Mouse (Mus musculus): ENCODE results near the gene Ankrd27. TPM values are rescaled to one million over a fixed set of nuclear protein-coding genes. Genes with fewer than 3 reads are reported as not detected.

Ankrd27 gene
- polyA plus RNA-seq, 1 experiment from 2014 or later = 16.8 TPM

- Histone ChIP-seq H3K4me3 (replicated peaks) (peak within 1 kb of the TSS; percentile 70), H3K27ac (replicated peaks) (peak within 1 kb of the TSS; percentile 78), H3K27me3 (replicated peaks) (no peaks in the 10 kb centered on the region), H3K36me3 (peaks cover 32% of the 10 kb centered on the region), H3K9ac (replicated peaks) (peak within 1 kb of the TSS; percentile 72), H3K9me3 (replicated peaks) (no peaks in the 10 kb centered on the region), H3K4me2 (peak within 1 kb of the TSS; percentile 64), H3K4me1 (peaks cover 15% of the 10 kb centered on the region)
- WGBS = under 1% methylated on average over 63 of the region's 64 CpGs
- peak; percentile 95 for ATAC-seq (ENCODE audit: low FRiP score)
These were observed 61.2 kb downstream of the Ankrd27 start, which contains the start of gene Pdcd5 for GRCm38 (mm10) chr7:35647101-35647698. Gene Pdcd5 (minus strand): TSS chr7:35647521.

- ATAC-seq (ENCODE audit: low FRiP score) = no peak
- 61% methylated on average over 9 of the region's 9 CpGs for WGBS
- Histone ChIP-seq H3K9me3 (replicated peaks) (no peaks in the 10 kb centered on the region), H3K36me3 (peaks cover 19% of the 10 kb centered on the region), H3K4me3 (replicated peaks) (no peak overlapping the region), H3K4me1 (peaks cover 15% of the 10 kb centered on the region), H3K27ac (replicated peaks) (no peak overlapping the region), H3K27me3 (replicated peaks) (no peaks in the 10 kb centered on the region), H3K9ac (replicated peaks) (no peak overlapping the region), H3K4me2 (no peak overlapping the region)
These were observed 62.4 kb downstream of the Ankrd27 start for GRCm38 (mm10) chr7:35648239-35649069.

GRCm38 (mm10) chr7:35649071-35649470 is 63.0 kb downstream of the Ankrd27 start:
- H3K9ac ChIP-seq (replicated peaks) = no peak overlapping the region
- 34% methylated on average over 3 of the region's 3 CpGs for WGBS

GRCm38 (mm10) chr7:35650716-35651410 is 64.8 kb downstream of the Ankrd27 start:
- ATAC-seq (ENCODE audit: low FRiP score) = no peak
- Histone ChIP-seq H3K9me3 (replicated peaks) (no peaks in the 10 kb centered on the region), H3K27ac (replicated peaks) (no peak overlapping the region), H3K9ac (replicated peaks) (no peak overlapping the region; the same call in 1 of the 2 replicates), H3K4me2 (no peak overlapping the region), H3K27me3 (replicated peaks) (no peaks in the 10 kb centered on the region), H3K4me1 (peaks cover 10% of the 10 kb centered on the region), H3K36me3 (no peaks in the 10 kb centered on the region), H3K4me3 (replicated peaks) (no peak overlapping the region)
- WGBS = 73% methylated on average over 11 of the region's 11 CpGs

More at GRCm38 (mm10) chr7:35649071-35649470, 63.0 kb downstream of the Ankrd27 start:
- peaks cover 13% of the 10 kb centered on the region for H3K36me3 ChIP-seq
- ATAC-seq (ENCODE audit: low FRiP score) = no peak
- no peaks in the 10 kb centered on the region for H3K9me3 ChIP-seq (replicated peaks)
- H3K4me2 ChIP-seq = no peak overlapping the region
- H3K27me3 ChIP-seq (replicated peaks) = no peaks in the 10 kb centered on the region
- H3K4me3 ChIP-seq (replicated peaks) = no peak overlapping the region
- H3K27ac ChIP-seq (replicated peaks) = no peak overlapping the region
- H3K4me1 ChIP-seq = peaks cover 15% of the 10 kb centered on the region

DNA sequence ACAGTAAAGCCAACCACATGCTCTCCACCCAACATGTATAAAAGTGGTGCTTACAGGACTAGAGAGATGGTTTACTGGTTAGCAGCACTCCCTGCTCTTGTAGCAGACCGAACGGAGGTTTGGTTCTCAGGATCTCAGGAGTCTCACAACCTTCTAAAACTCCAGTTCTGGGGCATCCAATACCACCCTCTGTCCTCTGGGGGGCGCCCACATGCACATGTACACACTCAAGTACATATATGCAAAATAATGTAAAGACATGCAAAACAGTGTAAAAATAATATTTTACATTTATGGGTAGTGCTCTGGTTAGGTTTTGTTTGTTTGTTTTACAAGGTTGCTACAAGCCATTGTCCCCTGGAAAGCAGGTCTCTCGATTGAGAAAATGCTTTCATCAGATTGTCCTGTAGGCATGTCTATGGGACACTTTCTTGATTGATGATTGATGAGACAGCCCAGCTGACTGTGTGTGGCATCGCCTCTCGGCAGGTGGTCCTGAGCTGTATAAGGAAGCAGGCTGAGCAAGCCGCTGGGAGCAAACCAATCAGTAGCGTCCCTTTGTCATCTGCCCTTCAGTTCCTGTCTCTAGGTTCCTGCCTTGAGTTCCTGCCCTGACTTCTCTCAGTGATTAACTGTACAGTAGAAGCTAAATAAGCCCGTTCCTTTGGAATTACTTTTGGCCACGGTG is 65.7 kb downstream of the Ankrd27 start:
- no peaks in the 10 kb centered on the region for H3K9me3 ChIP-seq (replicated peaks)
- no peak overlapping the region for H3K27ac ChIP-seq (replicated peaks)
- H3K4me2 ChIP-seq = no peak overlapping the region
- H3K36me3 ChIP-seq = no peaks in the 10 kb centered on the region
- ATAC-seq (ENCODE audit: low FRiP score) = no peak
- WGBS = 88% methylated on average over 10 of the region's 10 CpGs
- H3K27me3 ChIP-seq (replicated peaks) = no peaks in the 10 kb centered on the region
- no peak overlapping the region for H3K9ac ChIP-seq (replicated peaks)
- H3K4me3 ChIP-seq (replicated peaks) = no peak overlapping the region
- peaks cover 3% of the 10 kb centered on the region for H3K4me1 ChIP-seq

- H3K4me3 ChIP-seq (replicated peaks) = no peak overlapping the region
- H3K27ac ChIP-seq (replicated peaks) = no peak overlapping the region
- no peaks in the 10 kb centered on the region for H3K36me3 ChIP-seq
- H3K4me2 ChIP-seq = no peak overlapping the region
- no peak overlapping the region for H3K9ac ChIP-seq (replicated peaks)
- no peaks in the 10 kb centered on the region for H3K4me1 ChIP-seq
- no peaks in the 10 kb centered on the region for H3K9me3 ChIP-seq (replicated peaks)
- H3K27me3 ChIP-seq (replicated peaks) = no peaks in the 10 kb centered on the region
- no peak for ATAC-seq (ENCODE audit: low FRiP score)
- 52% methylated on average over 6 of the region's 6 CpGs for WGBS
These were observed 71.8 kb downstream of the Ankrd27 start for GRCm38 (mm10) chr7:35657829-35658228.

- Histone ChIP-seq H3K27me3 (replicated peaks) (no peaks in the 10 kb centered on the region), H3K27ac (replicated peaks) (no peak overlapping the region), H3K4me3 (replicated peaks) (no peak overlapping the region), H3K9me3 (replicated peaks) (no peaks in the 10 kb centered on the region), H3K9ac (replicated peaks) (no peak overlapping the region), H3K36me3 (no peaks in the 10 kb centered on the region), H3K4me2 (no peak overlapping the region), H3K4me1 (peaks cover 6% of the 10 kb centered on the region)
- 59% methylated on average over 3 of the region's 3 CpGs for WGBS
- no peak for ATAC-seq (ENCODE audit: low FRiP score)
These were observed 73.1 kb downstream of the Ankrd27 start for GRCm38 (mm10) chr7:35659173-35659572.

GRCm38 (mm10) chr7:35663790-35664376 is 77.8 kb downstream of the Ankrd27 start:
- Histone ChIP-seq H3K36me3 (no peaks in the 10 kb centered on the region), H3K4me3 (replicated peaks) (no peak overlapping the region), H3K4me1 (peaks cover 21% of the 10 kb centered on the region), H3K9ac (replicated peaks) (no peak overlapping the region), H3K27ac (replicated peaks) (no peak overlapping the region), H3K9me3 (replicated peaks) (no peaks in the 10 kb centered on the region), H3K27me3 (replicated peaks) (no peaks in the 10 kb centered on the region), H3K4me2 (no peak overlapping the region)
- 45% methylated on average over 16 of the region's 16 CpGs for WGBS
- no peak for ATAC-seq (ENCODE audit: low FRiP score)

DNA sequence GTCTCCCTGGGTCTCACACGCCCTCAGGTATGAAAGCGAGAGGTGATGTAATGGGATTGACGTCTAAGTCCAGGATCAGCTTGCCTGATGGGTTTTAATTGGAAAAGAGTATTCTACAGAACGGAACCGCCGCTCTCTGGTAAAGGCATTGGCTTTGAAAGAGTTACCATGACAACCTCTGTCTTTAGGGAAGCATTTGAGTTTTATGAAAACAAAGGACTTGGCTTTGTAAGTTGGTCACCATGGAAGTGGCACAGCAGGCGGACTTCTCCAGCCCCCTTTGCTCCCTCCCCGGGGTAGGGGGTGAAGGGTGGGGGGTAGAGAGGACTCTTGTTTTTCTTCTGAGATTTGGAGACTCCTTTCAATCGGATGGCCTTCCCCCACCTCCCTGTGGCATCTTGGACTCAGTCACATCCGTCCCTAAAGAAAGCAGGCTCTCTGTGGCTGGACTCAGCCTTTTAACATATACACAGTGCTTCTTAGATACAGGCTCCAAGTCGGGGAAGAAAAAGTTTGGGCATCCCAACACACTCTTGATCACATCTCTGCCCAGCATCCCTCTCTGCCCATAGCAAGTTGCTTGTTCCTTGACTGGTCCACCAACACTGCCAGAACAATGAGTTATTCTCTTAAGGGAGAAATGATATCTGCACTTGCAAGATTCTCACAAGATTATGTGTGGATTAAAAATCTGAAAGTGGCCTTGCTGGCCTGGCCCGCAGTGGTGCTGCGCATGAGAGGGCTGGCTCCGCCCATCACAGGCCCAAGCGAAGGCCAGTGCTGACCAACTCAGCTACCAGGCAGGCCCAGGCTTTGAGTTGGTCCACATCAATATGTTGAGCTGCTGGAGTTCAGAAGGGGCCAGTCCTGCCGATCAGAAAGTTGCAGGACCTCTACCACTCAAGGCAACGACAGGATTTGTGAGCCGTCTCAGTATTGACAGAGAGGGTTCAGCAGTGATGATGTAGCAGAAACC is 82.3 kb downstream of the Ankrd27 start:
- no peak overlapping the region for H3K9ac ChIP-seq (replicated peaks)

GRCm38 (mm10) chr7:35678976-35679375 is 92.9 kb downstream of the Ankrd27 start:
- no peak overlapping the region for H3K4me3 ChIP-seq (replicated peaks)
- H3K36me3 ChIP-seq = no peaks in the 10 kb centered on the region
- 86% methylated on average over 4 of the region's 4 CpGs for WGBS
- no peak overlapping the region for H3K27ac ChIP-seq (replicated peaks)
- H3K4me2 ChIP-seq = no peak overlapping the region
- no peaks in the 10 kb centered on the region for H3K9me3 ChIP-seq (replicated peaks)
- 0 out of 2 replicates have a peak, but pooled peaks cover 3% of the 10 kb centered on the region for H3K4me1 ChIP-seq
- ATAC-seq (ENCODE audit: low FRiP score) = no peak
- H3K9ac ChIP-seq (replicated peaks) = no peak overlapping the region
- no peaks in the 10 kb centered on the region for H3K27me3 ChIP-seq (replicated peaks)

More for the DNA sequence above, 82.3 kb downstream of the Ankrd27 start:
- no peaks in the 10 kb centered on the region for H3K9me3 ChIP-seq (replicated peaks)
- peaks cover 21% of the 10 kb centered on the region for H3K4me1 ChIP-seq
- no peak overlapping the region for H3K4me3 ChIP-seq (replicated peaks)
- H3K27me3 ChIP-seq (replicated peaks) = no peaks in the 10 kb centered on the region
- H3K36me3 ChIP-seq = no peaks in the 10 kb centered on the region
- peak; percentile 81 for ATAC-seq (ENCODE audit: low FRiP score)
- 31% methylated on average over 18 of the region's 18 CpGs for WGBS
- H3K27ac ChIP-seq (replicated peaks) = peak overlapping the region; percentile 82
- H3K4me2 ChIP-seq = peak overlapping the region; percentile 21; the same call in 1 of the 2 replicates

All from neural tube, embryonic 15.5 days (tissue).